In the genomic region with DNA sequence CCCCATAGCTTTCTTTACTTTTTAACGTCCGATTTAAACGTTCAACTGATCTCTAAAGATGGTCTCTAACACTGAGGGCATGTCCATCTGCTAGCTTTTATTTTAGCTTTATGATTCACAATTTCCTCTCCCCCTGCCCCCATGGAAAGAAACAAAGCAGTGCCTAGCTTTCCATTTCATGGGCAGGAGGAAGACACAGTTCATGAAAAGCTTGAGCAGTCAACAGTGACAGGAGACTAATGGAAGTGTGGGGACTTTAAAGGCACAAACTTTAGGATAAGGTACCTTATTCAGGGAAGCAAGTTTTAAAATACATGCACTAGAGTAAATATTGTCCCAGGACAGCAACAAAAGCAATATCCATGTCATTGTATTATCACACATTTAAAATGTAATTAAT, we compare ENCODE assay signal across 16 mouse cellular contexts.
"Had no signal": no experiment of that assay in that cellular context is flagged by ENCODE, and none has a peak within 500 bp of the region (broad histone marks: within the 10 kb centered on the region; RNA-seq: fewer than 3 reads in every experiment).

No protein-coding gene starts in this region.

- H3K9ac ChIP-seq: neural tube, embryonic 13.5 days; neural tube, embryonic 15.5 days; stomach, embryonic 15.5 days had no signal

- H3K36me3 ChIP-seq: neural tube, embryonic 13.5 days; neural tube, embryonic 15.5 days; stomach, embryonic 15.5 days had no signal

- H3K9me3 ChIP-seq: neural tube, embryonic 13.5 days; neural tube, embryonic 15.5 days; stomach, embryonic 15.5 days had no signal

- DNase-seq: retina, postnatal 1 day; right cerebral cortex, adult 18-20 months; right cerebral cortex, postnatal 14 days; right cerebral cortex, postnatal 25 days; right cerebral cortex, postnatal 4 days; spleen, adult 18-20 months; thymus, adult 18-20 months; thymus, adult 2 months; thymus, postnatal 14 days; thymus, postnatal 25 days; thymus, postnatal 36 days; thymus, postnatal 4 days had no signal

- H3K27ac ChIP-seq: neural tube, embryonic 13.5 days; neural tube, embryonic 15.5 days; stomach, embryonic 15.5 days; stomach, postnatal 0 days had no signal

- H3K4me1 ChIP-seq: neural tube, embryonic 13.5 days; neural tube, embryonic 15.5 days; stomach, embryonic 15.5 days had no signal

- H3K4me3 ChIP-seq: neural tube, embryonic 13.5 days; neural tube, embryonic 15.5 days; stomach, embryonic 15.5 days had no signal

- H3K4me2 ChIP-seq: neural tube, embryonic 13.5 days; neural tube, embryonic 15.5 days; stomach, embryonic 15.5 days had no signal

- H3K27me3 ChIP-seq: neural tube, embryonic 13.5 days; neural tube, embryonic 15.5 days; stomach, embryonic 15.5 days had no signal
